Mouse (Mus musculus) liver, adult 2 months (tissue): Measurements from ENCODE around the gene Olfr666. TPM values are rescaled to one million over a fixed set of nuclear protein-coding genes. Genes with fewer than 3 reads are reported as not detected.

ENCODE experiments used
- DNase-seq: peaks from one replicate; pipeline ENCODE4 v3.0.0-alpha.2; 2011; ENCODE audit warnings: low read depth, low spot score; ENCODE audit errors: extremely low read depth
- H3K27ac ChIP-seq: fragments of 200-500 bp; replicated peaks from 2 replicates; pipeline ENCODE4 v1.5.1; 2012; ENCODE audit warnings: low read depth, mild to moderate bottlenecking, control low read depth, inconsistent platforms, low read length; ENCODE audit not compliant: insufficient read depth
- H3K27me3 ChIP-seq: fragments of 200-500 bp; 2 replicates; pipeline ENCODE4 v1.6.1; 2012; ENCODE audit warnings: mild to moderate bottlenecking, moderate library complexity, low read length, inconsistent platforms; ENCODE audit not compliant: control insufficient read depth, insufficient read depth
- H3K36me3 ChIP-seq: fragments of 200-500 bp; 2 replicates; pipeline ENCODE4 v1.6.1; 2012; ENCODE audit warnings: low read length, inconsistent platforms; ENCODE audit not compliant: control insufficient read depth, insufficient read depth
- H3K4me1 ChIP-seq: fragments of 200-500 bp; 2 replicates; pipeline ENCODE4 v1.6.1; 2011; ENCODE audit warnings: low read length; ENCODE audit not compliant: control insufficient read depth, insufficient read depth
- H3K4me3 ChIP-seq: fragments of 200-500 bp; 2 replicates; pipeline ENCODE4 v1.5.1; 2011; ENCODE audit warnings: low read depth, mild to moderate bottlenecking, control low read depth, low read length, moderate library complexity; ENCODE audit not compliant: insufficient read depth
- H3K79me2 ChIP-seq: fragments of 200-500 bp; 2 replicates; pipeline ENCODE4 v1.6.1; 2012; ENCODE audit warnings: inconsistent platforms, mild to moderate bottlenecking, low read length, moderate library complexity; ENCODE audit not compliant: control insufficient read depth, insufficient read depth
- H3K9ac ChIP-seq: fragments of 200-500 bp; 2 replicates; pipeline ENCODE4 v1.6.1; 2012; ENCODE audit warnings: low read depth, mild to moderate bottlenecking, control low read depth, inconsistent platforms, low read length
- CTCF ChIP-seq: fragments of 200-500 bp; IDR thresholded peaks from 2 replicates; pipeline ENCODE4 v1.5.1; 2011; ENCODE audit warnings: low read depth, low read length, control low read depth
- POLR2A ChIP-seq: fragments of 200-500 bp; IDR thresholded peaks from 2 replicates; pipeline ENCODE4 v1.6.1; 2011; ENCODE audit warnings: low read length, control low read depth; ENCODE audit not compliant: insufficient read depth; ENCODE audit errors: extremely low read depth
- WGBS: fragments of 180-500 bp; shearing (Covaris S2); methylation state at CpG from one replicate; pipeline ENCODE4 v1.1.7; 2018; 5-methylcytosine and 5-hydroxymethylcytosine counted together
- polyA plus RNA-seq: library from polyadenylated mRNA; depleted of rRNA; stranded (reverse); fragments of >200 nt; gene quantifications from 2 replicates; pipeline ENCODE4 v1.2.3, GENCODE M21; 2012; rRNA removed
- total RNA-seq: library from RNA; depleted of rRNA; stranded (reverse); fragments of >200 nt; gene quantifications from 2 replicates; pipeline ENCODE4 v1.2.3, GENCODE M21; 2014; rRNA removed

The Olfr666 gene
- total RNA-seq (not detected in 2 replicates), polyA plus RNA-seq (not detected in 2 replicates)

DNA sequence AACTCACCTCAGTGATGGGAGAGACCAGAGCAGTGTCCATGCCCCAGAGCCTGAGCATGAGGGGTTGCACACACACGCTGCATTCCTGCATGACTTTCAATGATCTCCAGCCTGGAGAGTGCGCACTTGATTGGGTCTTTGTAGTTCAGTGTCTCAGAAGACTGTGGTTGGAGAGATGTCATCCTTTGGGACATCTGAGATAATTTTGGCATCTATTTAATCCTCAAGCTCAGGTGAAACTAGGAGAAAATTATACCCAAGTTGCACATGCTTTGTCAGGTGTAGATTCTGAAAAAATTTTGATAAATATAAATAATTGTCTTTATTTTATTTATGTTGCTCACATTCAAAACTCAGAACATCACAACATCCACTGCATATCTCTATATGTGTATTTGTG, at the start of gene Olfr666:
Gene Olfr666, minus strand, starts transcription at position 101 of the 400 bp plus-strand sequence.
- Histone ChIP-seq H3K36me3 (no peaks in the 10 kb centered on the region), H3K79me2 (no peaks in the 10 kb centered on the region), H3K4me1 (no peaks in the 10 kb centered on the region), H3K4me3 (no peak within 1 kb of the TSS), H3K27me3 (no peaks in the 10 kb centered on the region), H3K27ac (no peak within 1 kb of the TSS), H3K9ac (no peak within 1 kb of the TSS)
- no peak for TF ChIP-seq CTCF
- no peak for TF ChIP-seq POLR2A
- 80% methylated on average over 2 of the region's 2 CpGs for WGBS
- no peak for DNase-seq

DNA sequence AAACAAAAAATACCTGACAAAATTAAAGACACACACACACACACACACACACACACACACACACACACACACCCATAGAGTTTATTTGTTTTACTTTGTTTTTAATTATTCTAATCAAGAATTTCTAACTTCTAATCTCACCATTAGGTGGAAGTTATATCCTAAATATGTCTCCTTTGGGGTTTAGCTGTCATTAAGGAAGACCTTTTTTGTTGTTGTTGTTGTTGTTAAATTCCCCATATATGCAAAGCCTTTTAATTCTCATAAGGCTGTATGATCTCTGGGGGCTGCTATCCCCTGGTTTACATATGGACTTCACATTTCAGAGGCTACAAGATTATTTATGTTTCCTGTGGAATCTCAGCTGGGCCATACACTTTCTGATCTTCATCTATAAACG, 38.2 kb upstream of the Olfr666 start, which contains the start of gene Olfr669:
Gene Olfr669, plus strand, starts transcription at position 301 of the 400 bp plus-strand sequence.
- no peak within 1 kb of the TSS for H3K4me3 ChIP-seq
- no peaks in the 10 kb centered on the region for H3K4me1 ChIP-seq
- no peaks in the 10 kb centered on the region for H3K79me2 ChIP-seq
- TF ChIP-seq CTCF = no peak
- TF ChIP-seq POLR2A = no peak
- no peak for DNase-seq
- no peaks in the 10 kb centered on the region for H3K27me3 ChIP-seq
- no peaks in the 10 kb centered on the region for H3K36me3 ChIP-seq
- 77% methylated on average over 1 of the region's 1 CpGs for WGBS
- H3K27ac ChIP-seq = no peak within 1 kb of the TSS
- H3K9ac ChIP-seq = no peak within 1 kb of the TSS

DNA sequence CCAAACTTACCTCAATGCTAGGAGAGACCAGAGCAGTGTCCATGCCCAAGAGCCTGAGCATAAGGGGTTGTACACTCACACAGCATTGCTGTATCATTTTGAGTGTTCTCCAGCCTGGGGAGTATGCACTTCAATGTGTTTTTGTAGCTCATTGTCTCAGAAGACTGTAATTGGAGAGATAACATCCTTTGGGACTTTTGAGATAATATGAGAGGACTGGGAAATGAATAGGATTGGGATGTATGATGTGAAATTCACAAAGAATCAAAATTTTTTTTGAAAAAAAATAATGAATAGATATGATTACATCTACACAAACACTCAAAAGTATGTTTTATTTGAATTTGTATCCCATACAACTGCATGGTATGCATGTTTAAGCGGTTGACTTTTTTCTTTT, 32.2 kb upstream of the Olfr666 start, which contains the start of gene Olfr668:
Gene Olfr668, minus strand, starts transcription at position 101 of the 400 bp plus-strand sequence.
- no peaks in the 10 kb centered on the region for H3K4me1 ChIP-seq
- no peak within 1 kb of the TSS for H3K4me3 ChIP-seq
- no peaks in the 10 kb centered on the region for H3K79me2 ChIP-seq
- WGBS = 67% methylated on average over 1 of the region's 1 CpGs
- H3K36me3 ChIP-seq = no peaks in the 10 kb centered on the region
- no peak for TF ChIP-seq POLR2A
- no peak for TF ChIP-seq CTCF
- no peaks in the 10 kb centered on the region for H3K27me3 ChIP-seq
- no peak within 1 kb of the TSS for H3K9ac ChIP-seq
- no peak within 1 kb of the TSS for H3K27ac ChIP-seq
- no peak for DNase-seq

DNA sequence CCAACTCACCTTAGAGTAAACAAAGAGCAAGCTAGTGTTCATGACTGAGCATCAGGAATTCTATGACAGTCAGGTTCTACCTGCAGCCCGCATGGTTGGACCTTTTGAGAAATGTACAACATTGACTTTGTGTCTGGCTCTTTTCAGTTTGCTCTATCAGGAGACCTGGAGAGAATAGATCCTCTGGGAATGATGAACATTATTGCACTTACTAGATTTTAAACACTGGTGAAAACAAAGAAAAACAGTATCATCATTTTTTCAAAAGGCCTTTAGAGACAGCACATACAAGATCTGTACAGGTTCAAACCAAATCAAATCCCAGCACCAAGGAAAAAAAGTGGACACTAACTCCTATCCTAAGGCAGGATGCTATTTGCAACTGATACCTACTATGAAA, 25.6 kb upstream of the Olfr666 start, which contains the start of gene Olfr667:
Gene Olfr667, minus strand, starts transcription at position 101 of the 400 bp plus-strand sequence.
- Histone ChIP-seq H3K27me3 (no peaks in the 10 kb centered on the region), H3K4me1 (no peaks in the 10 kb centered on the region), H3K27ac (no peak within 1 kb of the TSS), H3K79me2 (no peaks in the 10 kb centered on the region), H3K36me3 (no peaks in the 10 kb centered on the region), H3K9ac (no peak within 1 kb of the TSS), H3K4me3 (no peak within 1 kb of the TSS)
- TF ChIP-seq CTCF = no peak
- TF ChIP-seq POLR2A = no peak
- 80% methylated on average over 1 of the region's 1 CpGs for WGBS
- no peak for DNase-seq

DNA sequence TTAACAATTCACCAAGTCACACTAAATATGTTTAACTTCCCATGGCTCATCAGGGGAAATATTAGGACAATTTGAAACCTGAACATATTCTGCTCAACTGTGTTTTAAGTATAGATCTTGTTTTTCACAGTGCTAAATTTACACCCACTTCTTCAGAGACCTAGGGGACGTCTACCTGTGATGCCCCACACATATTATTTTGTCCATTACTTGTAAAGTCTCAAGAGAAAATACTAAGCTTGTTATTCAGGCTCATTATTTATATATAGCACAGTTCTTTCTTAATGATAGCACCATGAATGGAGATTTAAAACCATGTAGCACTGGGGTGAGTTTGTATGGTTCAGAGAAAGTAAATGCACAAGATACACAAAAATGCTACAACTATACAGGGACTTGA, 18.0 kb downstream of the Olfr666 start, which contains the start of gene Olfr665:
Gene Olfr665, plus strand, starts transcription at position 301 of the 400 bp plus-strand sequence.
- 27% methylated on average over 1 of the region's 1 CpGs for WGBS
- Histone ChIP-seq H3K9ac (no peak within 1 kb of the TSS), H3K4me3 (no peak within 1 kb of the TSS), H3K27me3 (no peaks in the 10 kb centered on the region), H3K27ac (no peak within 1 kb of the TSS), H3K36me3 (no peaks in the 10 kb centered on the region), H3K4me1 (no peaks in the 10 kb centered on the region), H3K79me2 (no peaks in the 10 kb centered on the region)
- TF ChIP-seq POLR2A (no peak), CTCF (no peak)
- DNase-seq = no peak

DNA sequence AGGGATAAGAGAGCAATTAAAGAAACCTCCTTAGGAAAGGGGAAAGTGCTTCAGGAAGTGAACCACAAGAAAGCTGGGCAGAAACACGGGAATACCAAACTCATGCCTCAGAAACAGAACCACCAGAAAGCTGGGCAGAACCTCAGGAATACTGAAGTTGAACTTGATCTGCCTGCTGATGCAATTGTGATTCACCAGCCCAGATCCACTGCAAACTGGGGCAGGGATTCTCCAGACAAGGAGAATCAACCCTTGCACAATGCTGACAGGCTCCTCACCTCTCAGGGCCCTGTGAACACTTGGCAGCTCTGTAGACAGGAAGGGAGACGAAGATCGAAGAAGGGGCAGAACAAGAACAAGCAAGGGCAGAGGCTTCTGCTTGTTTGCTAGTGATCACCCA, 34.4 kb downstream of the Olfr666 start:
- H3K36me3 ChIP-seq = no peaks in the 10 kb centered on the region
- no peak overlapping the region for H3K27ac ChIP-seq
- no peak overlapping the region for H3K4me3 ChIP-seq
- no peak overlapping the region for H3K9ac ChIP-seq
- H3K79me2 ChIP-seq = no peaks in the 10 kb centered on the region
- no peak for DNase-seq
- no peaks in the 10 kb centered on the region for H3K4me1 ChIP-seq
- WGBS = 67% methylated on average over 3 of the region's 3 CpGs
- H3K27me3 ChIP-seq = no peaks in the 10 kb centered on the region
- TF ChIP-seq CTCF (no peak), POLR2A (no peak)
